In the genomic region with DNA sequence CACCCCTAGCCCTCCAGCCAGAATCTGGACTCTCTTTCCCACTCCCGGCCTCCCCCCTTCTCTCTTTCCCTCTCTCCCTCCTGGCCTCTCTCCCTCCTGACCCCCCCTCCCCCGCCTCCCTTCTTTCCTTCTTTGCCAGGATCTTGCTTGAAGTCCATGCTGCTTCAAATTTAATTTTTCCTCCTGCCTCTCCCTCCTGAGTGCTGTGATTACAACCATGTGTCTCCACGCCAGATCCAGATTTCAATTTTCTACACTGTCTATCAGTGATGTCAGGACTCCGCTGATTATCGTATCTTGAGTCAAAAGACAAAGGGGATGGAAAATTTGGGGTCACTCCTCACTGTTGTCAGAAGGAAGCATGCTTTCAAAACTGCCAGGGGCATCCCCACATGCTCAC, we compare ENCODE assay signal across 13 mouse cellular contexts.
"Had no signal": no experiment of that assay in that cellular context is flagged by ENCODE, and none has a peak within 500 bp of the region (broad histone marks: within the 10 kb centered on the region; RNA-seq: fewer than 3 reads in every experiment).

No protein-coding gene starts in this region.

- H3K27me3 ChIP-seq: liver, embryonic 12.5 days; neural tube, embryonic 13.5 days had no signal

- H3K36me3 ChIP-seq: liver, embryonic 12.5 days; midbrain, embryonic 10.5 days; neural tube, embryonic 13.5 days had no signal

- H3K9ac ChIP-seq: liver, embryonic 12.5 days; lung, embryonic 14.5 days; neural tube, embryonic 13.5 days had no signal

- H3K27ac ChIP-seq: kidney, postnatal 0 days; layer of hippocampus, adult 2 months; liver, embryonic 12.5 days; midbrain, embryonic 10.5 days; neural tube, embryonic 13.5 days had no signal

- H3K4me1 ChIP-seq: liver, embryonic 12.5 days had no signal

- H3K9me3 ChIP-seq: liver, embryonic 12.5 days; midbrain, embryonic 10.5 days; neural tube, embryonic 13.5 days had no signal

- H3K4me2 ChIP-seq: liver, embryonic 12.5 days; lung, embryonic 14.5 days; neural tube, embryonic 13.5 days had no signal

- H3K4me3 ChIP-seq: layer of hippocampus, adult 2 months; liver, embryonic 12.5 days; midbrain, embryonic 10.5 days; neural tube, embryonic 13.5 days had no signal

- ATAC-seq: liver, embryonic 12.5 days; midbrain, embryonic 16.5 days had no signal

- DNase-seq: left cerebral cortex, postnatal 4 days; lung, embryonic 14.5 days; lung, postnatal 10 days; lung, postnatal 4 days; retina, postnatal 1 day; right cerebral cortex, postnatal 14 days; thymus, postnatal 36 days had no signal
